Mouse (Mus musculus): ENCODE measurements around the gene Prkca.

DNA sequence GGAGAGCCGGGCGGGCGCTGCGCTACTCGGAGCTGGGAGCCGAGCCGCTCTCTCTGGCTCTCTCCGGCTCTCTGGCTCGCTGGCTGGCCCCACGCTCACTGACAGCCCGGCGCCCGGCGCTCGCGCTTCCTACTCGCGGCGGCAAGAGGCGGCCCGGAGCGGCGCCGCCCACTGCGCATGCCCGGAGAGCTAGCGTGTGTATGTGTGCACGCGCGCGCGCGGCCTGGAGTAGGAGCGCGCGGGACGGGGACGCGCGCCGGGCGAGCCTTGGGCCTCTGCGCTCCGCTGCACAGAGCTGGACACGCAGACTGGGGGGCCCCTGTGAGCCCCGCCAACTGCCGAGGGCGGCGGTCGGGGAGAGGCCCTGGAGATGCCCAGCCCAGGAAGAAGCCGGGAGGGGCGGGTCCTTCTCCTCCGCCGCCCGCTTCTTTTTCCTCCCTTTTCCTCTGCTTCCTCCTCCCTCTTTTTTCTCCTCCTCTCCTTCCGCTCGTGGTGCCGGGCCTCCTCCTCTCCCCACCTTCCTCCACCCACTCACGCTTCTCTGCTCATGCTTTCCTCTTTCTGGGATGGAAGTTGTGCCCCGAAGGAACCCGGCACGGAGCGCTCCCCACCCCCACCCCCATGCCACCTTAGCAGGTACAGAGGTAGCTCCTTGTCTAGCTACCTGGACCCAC is at the start of gene Prkca:
- no peak for TF ChIP-seq MAFK (IDR thresholded peaks at IDR 0.05; ENCODE audit: insufficient read depth, low read depth, low read length)
- no peak for TF ChIP-seq HCFC1 (IDR thresholded peaks at IDR 0.05; ENCODE audit: borderline replicate concordance, insufficient read depth, low read length)
- TF ChIP-seq ZC3H11A (IDR thresholded peaks at IDR 0.05; ENCODE audit: borderline replicate concordance, low read depth, low read length), result no peak
- no peak for TF ChIP-seq CHD2 (IDR thresholded peaks at IDR 0.05; ENCODE audit: low read depth, low read length)
